Mouse (Mus musculus): ENCODE results near the gene Myo1c. TPM values are rescaled to one million over a fixed set of nuclear protein-coding genes. Genes with fewer than 3 reads are reported as not detected.
A peak's percentile ranks its signal among the peaks of the same experiment; 100 is the strongest.
"Not testable (repeated sequence)": the region's sequence is repeated elsewhere in the genome, so short reads cannot be mapped to it uniquely, and the experiment has no call there.

Myo1c gene
- total RNA-seq, 2 experiments from 2014 or later: 27.6 to 27.9 TPM

DNA sequence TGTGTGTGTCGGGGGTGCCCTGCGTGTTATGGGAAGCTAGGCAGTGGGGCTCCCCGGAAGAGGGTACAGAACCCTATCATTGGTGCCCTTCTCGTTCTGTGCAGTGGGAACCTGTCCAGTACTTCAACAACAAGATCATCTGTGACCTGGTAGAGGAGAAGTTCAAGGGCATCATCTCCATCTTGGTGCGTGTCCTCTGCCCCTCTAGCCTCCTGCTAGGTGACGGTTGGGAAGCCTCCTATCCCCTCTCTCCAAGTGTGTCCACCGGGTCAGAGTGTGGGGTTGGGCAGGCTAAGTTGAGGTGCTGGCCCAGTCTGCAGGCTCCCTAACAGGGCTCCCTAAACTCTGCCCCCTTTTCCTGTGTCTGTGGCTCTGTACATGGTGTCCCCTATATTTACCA, 11.8 kb downstream of the Myo1c start:
- DNase-seq (ENCODE audit: low spot score in 2 of 2): no peak

DNA sequence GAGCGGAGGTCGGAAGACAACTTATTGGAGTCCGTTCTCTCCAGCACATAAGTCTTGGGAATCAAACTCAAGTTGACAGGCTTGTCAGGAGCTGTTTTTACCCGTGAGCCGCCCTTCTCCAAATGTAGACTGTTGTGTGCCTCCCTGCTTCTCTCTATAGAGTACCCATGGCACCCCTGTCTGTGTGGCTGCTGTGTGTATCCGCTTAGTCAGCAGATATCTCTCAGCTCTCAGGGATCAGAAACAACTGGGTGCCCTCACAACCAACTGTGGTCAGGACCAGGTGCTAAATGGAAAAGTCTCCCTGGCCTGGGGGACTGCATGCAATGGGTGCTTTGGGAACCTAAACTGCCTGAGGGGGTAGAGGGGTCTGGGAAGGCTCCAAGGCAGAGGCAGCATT, 16.0 kb downstream of the Myo1c start:
- DNase-seq (ENCODE audit: low spot score in 2 of 2): no peak

DNA sequence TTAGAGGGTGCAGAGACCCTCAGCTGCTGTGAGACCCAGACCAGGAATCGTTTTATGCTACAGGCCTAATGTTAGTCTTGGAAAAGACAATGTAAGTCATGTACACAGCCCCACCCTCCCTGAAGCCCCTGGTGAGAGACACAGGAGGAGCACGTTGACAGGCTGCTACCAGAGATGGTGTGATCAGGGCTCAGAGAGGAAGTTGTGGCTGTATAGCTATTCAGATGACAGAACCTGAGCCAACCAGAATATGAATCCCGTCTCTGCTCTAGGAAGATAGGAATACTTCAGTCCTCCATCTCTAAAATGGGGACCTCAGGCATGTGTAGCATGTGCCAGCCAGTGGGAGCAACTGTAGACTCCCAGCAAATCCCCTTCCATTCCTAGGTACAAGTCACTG, 18.3 kb downstream of the Myo1c start:
- no peak for DNase-seq (ENCODE audit: low spot score in 2 of 2)

DNA sequence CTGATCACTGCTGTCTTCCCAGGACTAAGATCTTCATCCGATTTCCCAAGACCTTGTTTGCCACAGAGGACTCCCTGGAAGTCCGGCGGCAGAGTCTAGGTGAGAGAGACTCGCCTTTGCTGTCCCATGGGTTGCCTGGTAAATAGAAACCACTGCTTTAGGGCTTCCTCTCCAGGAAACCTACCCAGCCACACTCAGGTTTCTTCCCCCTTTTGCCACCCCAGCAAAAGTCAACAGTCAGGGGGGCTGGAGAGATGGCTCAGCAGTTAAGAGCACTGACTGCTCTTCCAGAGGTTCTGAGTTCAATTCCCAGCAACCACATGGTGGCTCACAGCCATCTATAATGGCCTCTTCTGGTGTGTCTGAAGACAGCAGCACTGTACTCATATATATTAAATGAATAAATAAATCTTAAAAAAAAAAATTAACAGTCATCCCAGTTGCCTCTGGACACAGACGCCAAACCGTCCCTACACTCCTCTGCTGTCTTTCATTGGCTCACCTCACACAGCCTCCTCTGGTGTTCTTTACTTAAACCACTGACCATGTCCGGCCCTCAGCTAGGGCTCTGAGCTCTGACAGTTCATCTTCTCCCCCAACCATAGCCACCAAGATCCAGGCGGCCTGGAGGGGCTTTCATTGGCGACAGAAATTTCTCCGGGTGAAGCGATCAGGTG, 19.0 kb downstream of the Myo1c start:
- DNase-seq (ENCODE audit: low spot score in 2 of 2): no peak

DNA sequence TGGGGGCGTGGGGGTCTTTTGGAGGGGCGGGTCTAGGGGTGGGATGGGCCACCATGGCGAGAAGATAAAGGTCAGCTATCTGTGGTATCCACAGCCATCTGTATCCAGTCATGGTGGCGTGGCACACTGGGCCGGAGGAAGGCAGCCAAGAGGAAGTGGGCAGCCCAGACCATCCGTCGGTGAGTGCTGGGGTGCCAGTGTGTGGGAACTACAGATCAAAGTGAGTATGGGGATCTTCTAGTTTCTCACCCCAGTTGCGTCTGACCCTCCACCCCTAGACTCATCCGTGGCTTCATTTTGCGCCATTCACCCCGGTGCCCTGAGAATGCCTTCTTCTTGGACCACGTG, 19.5 kb downstream of the Myo1c start:
- no peak for DNase-seq (ENCODE audit: low spot score in 2 of 2)

DNA sequence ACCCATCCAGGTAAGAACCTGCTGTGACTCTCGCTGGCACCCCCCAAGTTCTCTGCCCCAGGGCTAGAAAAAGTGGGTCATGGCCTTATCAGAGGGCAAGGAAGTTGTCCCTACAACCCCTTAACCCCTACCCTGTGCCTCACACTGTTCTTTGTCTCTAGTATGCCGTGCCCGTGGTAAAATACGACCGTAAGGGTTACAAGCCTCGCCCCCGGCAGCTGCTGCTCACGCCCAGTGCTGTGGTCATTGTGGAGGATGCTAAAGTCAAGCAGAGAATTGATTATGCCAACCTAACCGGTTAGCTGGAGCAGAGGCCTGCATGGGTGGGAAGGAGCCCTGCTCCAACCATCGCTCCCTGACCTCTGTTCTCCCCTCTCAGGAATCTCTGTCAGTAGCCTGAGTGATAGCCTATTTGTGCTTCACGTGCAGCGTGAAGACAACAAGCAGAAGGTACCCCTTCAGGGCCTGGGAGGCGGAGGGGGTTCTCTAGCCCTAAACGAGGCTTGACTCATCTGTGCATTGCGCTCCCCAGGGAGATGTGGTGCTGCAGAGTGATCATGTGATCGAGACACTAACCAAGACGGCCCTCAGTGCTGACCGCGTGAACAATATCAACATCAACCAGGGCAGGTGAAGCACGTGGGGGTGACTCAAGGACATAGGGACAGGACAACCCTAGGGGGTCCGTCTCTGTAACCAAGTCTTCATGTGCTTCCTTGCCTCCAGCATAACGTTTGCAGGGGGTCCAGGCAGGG, 21.3 kb downstream of the Myo1c start:
- DNase-seq (ENCODE audit: low spot score in 2 of 2): no peak

DNA sequence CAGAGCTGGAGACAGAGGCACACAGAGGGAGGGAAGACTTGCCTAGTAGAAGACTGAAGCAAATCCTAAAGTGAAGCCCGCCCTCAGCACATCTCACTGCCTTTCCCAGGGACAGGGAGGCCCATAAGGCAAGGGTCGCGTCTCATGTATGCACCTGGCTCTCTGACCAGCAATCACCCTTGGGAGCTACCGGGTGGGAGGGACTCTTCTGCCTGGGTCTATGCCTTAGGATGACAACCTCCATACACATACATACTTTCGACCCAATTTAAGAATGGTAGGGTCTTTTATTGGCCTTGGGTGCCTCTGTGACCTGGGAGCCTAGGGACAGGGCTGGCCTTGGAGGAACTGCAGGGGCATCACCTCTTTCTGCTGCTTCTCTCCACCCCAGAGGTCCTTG, 23.1 kb downstream of the Myo1c start:
- no peak for DNase-seq (ENCODE audit: low spot score in 2 of 2)

DNA sequence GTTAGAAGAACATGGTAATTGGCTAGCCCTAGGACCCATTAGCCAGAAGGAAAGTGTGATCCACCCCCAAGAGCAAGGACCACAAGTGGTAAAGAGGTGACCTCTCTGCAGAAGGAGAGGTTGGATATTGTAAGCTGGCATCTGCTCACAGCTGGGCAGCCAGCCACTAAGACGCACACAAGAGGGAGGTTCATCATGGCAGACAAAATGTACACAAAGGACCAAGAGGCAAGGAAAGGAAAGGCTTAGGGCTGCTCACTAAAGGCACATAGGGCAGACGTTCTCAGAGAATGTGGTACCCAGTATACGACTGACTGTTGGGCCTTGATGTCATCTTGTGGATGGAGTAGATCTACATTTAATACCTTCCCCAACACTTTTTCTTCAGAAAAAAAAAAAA, 24.6 kb downstream of the Myo1c start:
- DNase-seq (ENCODE audit: low spot score in 2 of 2): no peak

DNA sequence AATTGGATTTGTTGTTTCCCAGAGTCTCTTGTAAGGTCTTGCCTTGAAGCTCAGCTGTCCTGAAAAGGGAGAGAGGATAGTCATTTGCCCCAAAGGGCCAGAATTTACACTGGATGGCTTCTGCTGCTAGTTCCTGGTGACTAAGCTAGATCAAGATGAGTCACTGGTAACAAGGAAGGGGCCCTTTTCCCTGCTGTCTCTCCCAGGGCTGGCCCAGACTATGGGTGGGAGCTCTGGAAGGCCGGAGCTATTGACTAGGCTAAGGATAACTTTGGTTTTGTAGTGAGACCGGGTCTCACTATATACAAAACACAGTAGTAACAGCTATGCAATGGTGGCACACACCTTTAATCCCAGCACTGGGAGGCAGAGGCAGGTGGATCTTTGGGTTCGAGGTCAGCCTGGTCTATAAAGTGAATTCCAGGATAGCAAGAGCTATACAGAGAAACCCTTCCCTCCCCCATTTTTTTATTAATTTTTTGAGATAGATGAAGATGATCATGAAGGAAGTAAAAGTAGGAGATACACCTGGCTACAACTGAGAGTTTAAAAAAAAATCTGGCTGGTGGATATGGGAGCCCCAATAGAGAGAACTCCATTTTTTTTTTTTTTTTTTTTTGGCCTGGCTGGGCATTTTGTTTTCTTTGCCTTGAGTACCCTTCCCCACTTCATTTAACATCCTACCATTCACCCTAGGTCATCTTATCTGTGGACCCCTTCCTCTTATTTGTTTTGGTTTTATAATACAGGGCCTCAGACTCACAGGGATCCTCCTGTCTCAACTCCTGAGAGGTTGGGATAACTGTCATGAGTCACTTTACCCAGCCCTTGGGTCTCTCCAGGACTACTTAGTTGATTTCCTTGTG, 27.8 kb downstream of the Myo1c start:
- DNase-seq (ENCODE audit: low spot score in 2 of 2): no peak

DNA sequence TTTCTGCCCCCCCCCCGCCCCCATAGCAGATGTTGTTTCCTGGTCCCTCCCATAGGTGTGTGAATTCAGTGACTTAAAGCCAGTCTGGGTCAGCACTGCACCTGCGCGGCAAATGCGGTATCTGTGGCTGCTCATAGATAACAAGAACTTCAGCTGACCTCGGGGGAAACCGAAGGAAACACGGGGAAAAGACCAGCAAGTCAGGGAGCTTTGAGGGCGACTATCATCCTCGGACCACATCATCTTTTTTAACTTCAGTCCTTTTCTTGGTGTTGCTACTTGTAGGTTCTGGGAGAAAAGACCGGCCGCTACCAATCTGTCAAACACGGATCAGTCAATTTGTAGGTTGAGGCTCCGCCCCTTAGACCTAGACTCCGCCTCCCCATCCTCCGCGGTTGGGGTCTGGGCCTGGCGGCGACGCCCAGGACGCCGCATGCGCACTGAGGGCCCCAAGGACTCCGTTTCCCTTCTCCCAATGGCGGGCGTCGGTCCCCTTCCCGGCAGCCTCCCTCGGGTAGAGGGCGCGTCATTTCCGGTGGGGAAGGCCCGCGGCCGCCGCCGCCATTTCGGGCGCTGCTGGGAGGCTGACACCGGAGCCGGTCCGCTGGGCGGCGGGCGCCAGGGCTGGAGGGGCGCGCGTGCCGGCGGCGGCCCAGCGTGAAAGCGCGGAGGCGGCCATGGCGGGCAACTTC, 28.6 kb downstream of the Myo1c start, which contains the start of gene Crk:
Gene Crk (plus strand): TSS at position 513 of the 692 bp plus-strand sequence.
- peak; percentile 98 to 99 for DNase-seq (ENCODE audit: low spot score in 2 of 2)

DNA sequence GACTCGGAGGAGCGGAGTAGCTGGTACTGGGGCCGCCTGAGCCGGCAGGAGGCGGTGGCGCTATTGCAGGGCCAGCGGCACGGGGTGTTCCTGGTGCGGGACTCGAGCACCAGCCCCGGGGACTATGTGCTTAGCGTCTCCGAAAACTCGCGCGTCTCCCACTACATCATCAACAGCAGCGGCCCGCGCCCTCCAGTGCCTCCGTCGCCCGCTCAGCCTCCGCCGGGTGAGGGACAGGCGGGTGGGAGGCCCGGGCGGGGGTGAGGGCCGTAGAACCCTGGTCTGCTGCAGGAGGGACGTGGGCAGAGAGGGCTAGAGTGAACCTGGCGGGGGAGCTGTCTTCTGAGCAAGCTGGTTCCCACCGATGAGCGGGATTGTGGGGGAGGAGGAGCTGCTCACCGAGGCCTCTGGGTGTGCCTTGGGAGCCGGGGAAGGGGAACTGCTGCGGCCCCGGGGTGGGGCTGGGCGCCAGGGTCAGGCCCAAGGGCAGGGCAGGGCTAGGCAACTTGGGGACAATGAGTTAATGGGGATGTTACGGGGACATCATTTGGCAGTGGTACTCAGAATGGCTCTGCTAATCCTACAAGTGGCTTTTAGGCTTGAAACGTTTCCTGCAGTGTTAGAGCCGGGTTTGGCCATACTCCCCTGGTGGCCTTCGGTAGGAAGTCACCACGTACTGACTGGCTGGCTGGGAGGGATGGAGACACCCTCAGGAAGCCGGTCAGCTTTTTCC, 29.3 kb downstream of the Myo1c start:
- DNase-seq (ENCODE audit: low spot score in 2 of 2): peak in 1 of 2 experiments; percentile 67

DNA sequence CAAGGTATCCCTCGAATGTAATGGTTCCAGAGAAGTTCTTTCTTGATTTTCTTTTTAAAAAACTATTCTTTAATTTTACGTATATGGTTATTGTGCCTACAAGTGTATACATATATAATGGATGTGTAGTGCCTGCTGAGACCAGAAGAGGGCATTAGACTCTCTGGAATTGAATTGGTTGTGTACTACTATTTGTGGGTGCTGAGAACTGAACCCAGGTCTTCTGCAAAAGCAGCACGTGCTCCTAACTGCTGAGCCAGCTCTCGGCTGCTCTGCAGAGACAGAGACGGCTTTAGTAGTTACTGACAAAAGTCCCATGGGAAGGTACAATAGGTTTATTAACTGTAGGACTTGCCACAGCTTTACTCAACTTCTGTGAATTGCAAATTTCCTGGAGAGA, 34.2 kb downstream of the Myo1c start:
- DNase-seq (ENCODE audit: low spot score in 2 of 2): no peak

DNA sequence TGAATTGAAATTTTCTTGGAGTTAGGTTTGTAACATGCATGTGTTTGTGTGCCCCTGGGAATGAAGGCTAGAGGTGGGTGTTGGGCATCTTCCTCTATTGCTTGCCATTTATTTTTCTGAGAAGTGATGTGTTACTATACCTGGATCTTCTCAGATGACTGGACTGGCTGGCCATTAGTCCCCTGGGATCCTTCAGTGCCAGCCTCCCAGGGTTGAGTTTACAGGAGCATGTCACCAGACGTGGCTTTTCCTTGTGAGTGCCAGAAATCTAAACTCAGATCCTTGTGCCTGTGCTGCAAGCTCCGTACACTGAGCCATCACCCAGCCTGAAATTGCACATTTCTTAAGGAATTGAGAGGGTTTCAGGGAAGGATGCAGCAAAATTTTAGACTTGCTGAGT, 34.7 kb downstream of the Myo1c start:
- no peak for DNase-seq (ENCODE audit: low spot score in 2 of 2)

DNA sequence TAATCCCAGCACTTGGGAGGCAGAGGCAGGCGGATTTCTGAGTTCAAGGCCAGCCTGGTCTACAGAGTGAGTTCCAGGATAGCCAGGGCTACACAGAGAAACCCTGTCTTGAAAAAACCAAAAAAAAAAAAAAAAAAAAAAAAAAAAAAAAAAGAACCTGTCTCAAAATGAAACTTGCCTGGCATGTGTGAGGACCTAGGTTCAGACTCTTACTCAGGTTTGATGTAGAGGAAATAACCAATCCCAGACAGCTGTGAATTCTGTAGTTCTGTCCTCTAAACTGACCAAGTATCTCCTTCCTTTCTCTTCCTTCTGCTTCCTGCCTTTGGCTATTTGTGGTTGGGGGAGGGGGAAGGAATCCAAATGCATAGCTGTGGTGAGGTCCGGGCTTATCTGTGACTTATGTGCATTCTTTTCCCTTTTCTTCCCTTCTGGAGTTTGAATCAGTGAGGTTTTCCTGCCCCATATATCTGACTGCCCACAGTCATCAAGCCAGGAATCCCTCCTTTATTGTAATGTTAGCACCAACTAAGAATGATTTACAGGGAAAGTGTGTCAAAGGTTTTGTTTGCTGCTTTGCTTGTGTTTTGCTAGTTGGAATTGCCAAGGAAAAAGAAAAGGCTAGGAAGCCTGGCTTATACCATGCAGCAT, 37.2 kb downstream of the Myo1c start:
- DNase-seq (ENCODE audit: low spot score in 2 of 2): no peak

DNA sequence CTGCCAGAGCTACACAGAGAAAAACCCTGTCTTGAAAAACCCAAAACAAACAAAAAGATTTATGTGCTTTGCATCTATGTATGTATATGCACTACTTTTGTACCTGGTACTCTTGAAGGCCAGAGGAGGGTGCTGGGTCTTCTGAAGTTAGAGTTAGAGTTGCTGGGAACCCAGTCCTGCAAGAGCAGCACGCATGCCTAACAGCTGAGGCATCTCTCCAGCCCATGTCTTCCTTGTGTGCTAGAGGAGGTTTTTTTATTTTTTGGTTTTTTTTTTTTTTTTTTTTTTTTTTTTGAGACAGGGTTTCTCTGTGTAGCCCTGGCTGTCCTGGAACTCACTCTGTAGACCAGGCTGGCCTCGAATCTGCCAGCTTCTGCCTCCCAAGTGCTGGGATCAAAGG, 37.8 kb downstream of the Myo1c start:
- DNase-seq (ENCODE audit: low spot score in 2 of 2): no peak

DNA sequence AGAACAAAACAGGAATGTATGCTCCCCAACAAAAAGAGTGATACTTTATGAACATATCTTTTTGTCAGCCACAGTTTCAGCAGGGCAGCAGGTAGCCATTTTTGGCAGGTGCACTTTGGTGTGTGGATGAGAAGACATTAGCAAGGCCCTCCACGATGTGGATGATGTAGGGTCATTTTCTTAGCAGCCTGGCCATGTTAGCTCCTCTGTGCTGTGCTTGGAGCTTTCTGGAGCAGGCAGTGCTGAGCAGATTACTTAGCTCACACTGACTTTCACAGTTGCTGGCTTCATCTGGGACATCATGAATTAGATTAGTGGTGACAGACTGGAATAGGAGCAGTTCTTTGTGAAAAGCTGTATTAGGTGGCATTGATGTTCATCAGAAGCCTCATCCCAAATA, 39.7 kb downstream of the Myo1c start:
- DNase-seq (ENCODE audit: low spot score in 2 of 2): no peak

DNA sequence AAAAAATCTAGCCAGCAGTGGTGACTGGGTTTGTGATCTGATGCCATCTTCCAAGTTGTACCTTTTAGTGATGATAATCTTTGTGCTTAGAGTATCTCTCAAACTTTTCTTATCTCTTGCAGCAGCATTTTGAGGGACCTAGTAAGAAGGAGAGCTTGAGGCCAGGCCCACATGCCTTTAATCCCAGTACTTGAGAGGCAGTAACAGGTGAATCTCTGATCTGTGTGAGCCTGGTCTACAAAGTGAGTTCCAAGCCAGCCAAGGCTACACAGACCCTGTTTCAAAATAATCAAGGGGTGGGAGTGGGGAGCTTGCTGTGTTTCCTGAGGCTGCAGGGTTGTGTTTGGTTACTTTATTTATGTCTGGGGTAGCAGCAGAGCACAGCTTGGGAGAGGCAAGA, 40.7 kb downstream of the Myo1c start:
- no peak for DNase-seq (ENCODE audit: low spot score in 2 of 2)

DNA sequence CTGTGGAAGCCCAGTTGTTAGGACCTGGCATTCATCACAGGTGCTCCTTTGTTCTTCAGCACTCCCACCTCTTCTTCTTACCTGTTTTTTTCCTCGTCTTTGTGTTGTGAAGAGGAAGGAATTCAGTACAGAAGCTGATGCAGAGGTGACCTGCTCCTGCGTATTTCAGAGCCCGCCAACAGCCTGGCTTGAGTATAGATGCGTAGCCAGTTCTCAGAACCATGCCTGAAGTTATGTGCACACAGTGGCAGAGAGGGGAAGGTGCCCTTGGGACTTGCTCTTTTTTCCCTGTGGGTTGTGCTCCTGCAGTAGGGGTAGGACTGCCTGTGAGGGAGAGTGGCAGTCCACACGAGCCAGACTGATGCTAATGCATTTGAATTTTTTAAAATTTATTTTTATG, 43.3 kb downstream of the Myo1c start:
- no peak for DNase-seq (ENCODE audit: low spot score in 2 of 2)

DNA sequence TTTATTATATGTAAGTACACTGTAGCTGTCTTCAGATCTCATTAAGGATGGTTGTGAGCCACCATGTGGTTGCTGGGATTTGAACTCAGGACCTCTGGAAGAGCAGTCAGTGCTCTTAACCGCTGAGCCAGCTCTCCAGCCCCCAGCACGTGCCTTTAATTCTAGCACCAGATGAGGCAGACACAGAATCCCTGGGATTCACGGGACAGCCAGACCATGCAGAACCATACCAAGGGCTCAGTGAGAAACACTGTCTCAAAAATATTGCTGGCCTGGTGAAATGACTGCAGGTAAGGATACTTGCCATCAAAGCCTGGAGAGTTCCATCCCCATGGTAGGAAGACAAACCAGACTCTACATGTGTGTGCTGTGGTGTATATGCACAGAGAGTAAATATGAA, 47.2 kb downstream of the Myo1c start:
- not testable (repeated sequence) for DNase-seq (ENCODE audit: low spot score in 2 of 2)

DNA sequence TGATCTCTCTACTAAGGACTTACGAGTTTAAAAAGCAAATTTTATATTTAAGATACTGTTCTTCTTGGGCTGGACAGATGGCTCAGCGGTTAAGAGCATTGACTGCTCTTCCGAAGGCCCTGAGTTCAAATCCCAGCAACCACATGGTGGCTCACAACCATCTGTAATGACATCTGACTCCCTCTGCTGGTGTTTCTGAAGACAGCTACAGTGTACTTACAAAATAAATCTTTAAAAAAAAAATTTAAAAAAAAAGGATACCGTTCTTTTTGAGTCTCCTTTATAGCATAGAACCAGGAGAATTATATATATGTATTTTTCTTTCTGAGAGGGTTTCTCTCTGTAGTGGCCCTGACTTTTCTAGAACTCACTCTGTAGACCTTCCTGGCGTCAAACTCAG, 50.3 kb downstream of the Myo1c start:
- no peak for DNase-seq (ENCODE audit: low spot score in 2 of 2)
